Mouse (Mus musculus) left cerebral cortex, adult 18-20 months (tissue): ENCODE data around the gene Aspdh. TPM values are rescaled to one million over a fixed set of nuclear protein-coding genes. Genes with fewer than 3 reads are reported as not detected.
A peak's percentile ranks its signal among the peaks of the same experiment; 100 is the strongest.

Experiments used
- DNase-seq, 2 experiments: peaks; one replicate each; pipeline ENCODE4 v3.0.0; 2021 to 2022; ENCODE audit warnings: low spot score in 2 of 2, mixed read lengths in 1 of 2
- total RNA-seq, 2 experiments: library from RNA; stranded (reverse); gene quantifications; 2 replicates each; pipeline ENCODE4 v1.2.3; 2021

The Aspdh gene
- total RNA-seq, 2 experiments from 2014 or later, result 5.0 to 5.6 TPM

GRCm38 (mm10) chr7:44471880-44472557, 6.8 kb downstream of the Aspdh start:
- no peak for DNase-seq

DNA sequence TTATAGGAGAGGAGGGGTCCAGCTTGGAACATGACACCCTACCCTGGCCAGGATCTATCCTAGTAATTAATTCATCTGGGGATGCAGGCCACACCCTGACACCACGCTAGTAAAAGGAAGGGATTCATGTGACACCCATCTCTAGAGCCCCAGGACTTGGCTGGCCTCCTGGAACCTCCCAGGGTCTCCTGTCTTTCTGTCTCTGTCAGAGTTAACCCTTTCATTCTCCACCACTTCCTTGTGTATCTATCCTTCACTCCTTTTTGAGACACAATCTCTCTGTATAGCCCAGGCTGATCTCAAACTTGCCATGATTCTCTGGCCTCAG, 7.3 kb downstream of the Aspdh start:
- no peak for DNase-seq

- DNase-seq, result no peak
Measured at GRCm38 (mm10) chr7:44472961-44473646, 7.9 kb downstream of the Aspdh start.

GRCm38 (mm10) chr7:44474419-44474818, 9.2 kb downstream of the Aspdh start:
- DNase-seq, result peak in 1 of 2 experiments; percentile 65

DNA sequence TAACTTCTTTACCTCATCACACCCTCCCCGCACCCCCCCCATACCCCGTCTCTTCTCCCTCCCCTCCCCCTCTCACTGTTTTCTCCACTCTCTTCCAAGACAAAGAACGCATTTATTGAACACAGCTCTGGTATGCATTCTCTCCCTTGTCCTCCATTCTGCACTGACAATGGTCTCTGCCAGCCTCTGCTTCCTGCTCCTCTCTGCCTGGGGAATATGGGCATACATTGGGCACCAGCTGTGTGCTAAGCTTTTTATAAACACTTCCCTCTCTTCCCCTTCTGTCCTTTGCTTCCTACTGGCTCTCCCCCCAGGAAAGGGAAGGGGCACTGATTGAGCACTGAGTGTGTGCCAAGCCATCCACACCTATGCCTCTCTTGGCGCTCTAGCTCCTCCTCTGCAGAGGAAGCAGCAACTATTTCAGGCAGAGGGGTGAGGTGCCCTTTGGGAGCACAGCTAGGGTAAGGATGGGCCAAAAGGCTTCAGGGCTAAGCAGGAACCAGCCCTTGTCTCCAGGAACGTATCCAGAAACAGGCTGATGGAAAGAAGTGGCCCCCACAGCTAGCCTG, 9.9 kb downstream of the Aspdh start:
- DNase-seq, result no peak

GRCm38 (mm10) chr7:44482836-44483435, 17.7 kb downstream of the Aspdh start:
- DNase-seq, result no peak

DNA sequence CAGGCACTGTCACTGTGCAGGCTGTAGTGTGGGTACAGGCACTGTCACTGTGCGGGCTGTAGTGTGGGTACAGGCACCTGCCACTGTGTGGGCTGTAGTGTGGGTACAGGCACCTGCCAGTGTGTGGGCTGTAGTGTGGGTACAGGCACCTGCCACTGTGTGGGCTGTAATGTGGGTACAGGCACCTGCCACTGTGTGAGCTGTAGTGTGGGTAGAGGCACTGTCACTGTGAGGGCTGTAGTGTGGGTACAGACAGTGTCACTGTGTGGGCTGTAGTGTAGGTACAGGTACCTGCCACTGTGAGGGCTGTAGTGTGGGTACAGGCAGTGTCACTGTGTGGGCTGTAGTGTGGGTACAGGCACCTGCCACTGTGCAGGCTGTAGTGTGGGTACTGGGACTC, 18.9 kb downstream of the Aspdh start:
- no peak for DNase-seq

DNA sequence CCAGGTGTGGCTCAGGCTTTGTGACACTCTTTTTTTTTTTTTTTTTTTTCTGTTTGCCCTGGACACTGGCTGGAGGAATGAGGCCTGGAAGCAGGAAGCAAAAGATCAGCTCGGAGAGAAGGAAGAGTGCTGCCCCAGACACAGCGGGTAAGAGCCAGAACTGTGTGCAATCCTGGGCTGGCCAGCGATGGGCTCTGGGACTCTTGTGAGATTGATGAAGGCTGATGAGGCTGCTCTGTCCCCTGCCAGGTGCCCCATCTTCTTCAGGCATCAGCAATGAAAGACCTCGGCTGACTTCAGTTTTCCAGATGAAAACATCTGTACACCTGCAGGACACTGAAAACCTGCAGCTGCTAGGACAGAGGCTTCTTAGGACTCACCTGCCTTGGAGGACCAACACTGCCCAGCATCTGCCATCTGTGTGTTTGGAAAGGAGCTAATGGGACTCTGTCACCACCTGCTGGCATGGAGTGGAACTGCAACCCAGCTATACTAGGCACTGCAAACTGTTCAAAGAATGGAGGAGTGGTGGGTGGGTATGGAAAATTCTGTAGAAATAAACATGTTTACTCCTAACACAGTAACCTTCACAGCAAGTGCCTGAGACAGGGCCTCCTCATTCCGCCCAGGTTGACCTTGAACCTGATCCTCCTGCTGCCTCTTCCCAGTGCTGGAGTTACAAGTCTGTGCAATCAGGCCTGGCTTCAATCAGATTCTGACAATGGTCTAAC, 19.8 kb downstream of the Aspdh start:
- peak; percentile 80 to 84 for DNase-seq

GRCm38 (mm10) chr7:44485572-44486195, 20.5 kb downstream of the Aspdh start:
- no peak for DNase-seq

DNA sequence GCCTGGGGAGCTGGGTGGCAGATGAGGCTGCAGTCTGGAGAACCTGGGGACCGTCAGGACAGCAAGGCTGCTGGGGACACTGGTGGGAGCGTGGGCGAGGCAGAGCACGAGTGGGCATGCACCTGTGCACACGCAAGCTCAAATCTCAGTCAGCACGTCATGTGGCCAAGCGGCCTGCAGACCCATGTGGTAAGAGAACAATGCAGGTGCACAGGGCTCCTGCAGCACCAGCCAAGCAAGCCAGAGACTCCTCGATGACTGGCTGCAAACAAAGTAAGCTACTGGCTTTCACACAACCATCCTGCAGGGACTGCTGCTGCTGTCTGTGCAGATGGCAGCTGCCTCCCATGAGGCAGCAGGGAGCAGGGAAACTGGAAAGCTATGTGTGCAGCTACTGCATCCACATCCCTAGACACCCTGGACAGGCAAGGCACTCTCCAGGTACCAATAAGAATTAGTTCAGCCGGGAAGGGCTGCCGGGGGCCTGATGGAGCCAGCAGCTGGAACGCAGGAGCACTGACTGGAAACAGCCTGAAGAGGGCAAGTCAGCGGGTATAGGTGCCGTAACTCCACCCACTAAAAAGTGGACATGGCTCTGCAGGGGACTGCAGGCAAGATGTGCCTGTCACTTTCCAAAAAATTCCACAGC, 21.9 kb downstream of the Aspdh start:
- DNase-seq, result no peak

DNA sequence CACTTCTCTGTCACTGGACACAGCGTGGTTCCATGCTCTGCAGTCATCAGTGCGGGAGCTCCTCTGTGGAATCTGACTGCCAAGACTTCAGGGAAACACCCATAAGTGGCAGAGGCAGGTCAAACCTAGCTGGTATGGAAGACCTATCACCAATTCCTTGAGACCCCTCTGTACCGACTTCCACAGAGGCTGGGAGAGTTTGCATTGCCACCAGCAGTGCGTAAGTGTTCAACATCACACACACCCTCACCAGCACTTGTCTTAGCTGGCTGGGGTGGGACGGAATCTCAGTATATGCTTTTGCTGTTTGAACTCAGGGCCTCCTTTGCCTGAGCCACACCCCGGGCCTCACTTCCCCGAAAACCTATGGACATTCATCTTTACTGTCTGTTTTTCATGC, 22.7 kb downstream of the Aspdh start:
- DNase-seq, result no peak

DNA sequence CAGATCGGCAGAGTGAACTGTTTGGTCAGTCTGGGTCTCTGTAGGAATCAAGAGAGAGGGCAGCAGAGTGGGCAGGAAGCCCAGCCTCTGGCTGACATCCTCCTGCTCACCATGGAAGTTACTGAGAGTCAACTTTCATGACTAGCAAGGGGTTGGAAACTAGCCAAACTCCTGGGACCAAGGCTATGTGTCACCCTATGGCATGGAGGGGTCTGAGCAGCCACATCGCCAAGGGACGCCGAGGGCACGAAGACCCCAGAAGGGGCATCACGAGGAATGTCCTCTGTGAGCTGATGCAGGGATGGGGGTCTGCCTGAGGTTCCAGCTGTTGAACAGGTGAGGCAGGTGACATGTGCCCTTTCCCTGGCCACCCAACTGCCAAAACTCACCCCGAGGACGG, 23.4 kb downstream of the Aspdh start:
- DNase-seq, result no peak

DNA sequence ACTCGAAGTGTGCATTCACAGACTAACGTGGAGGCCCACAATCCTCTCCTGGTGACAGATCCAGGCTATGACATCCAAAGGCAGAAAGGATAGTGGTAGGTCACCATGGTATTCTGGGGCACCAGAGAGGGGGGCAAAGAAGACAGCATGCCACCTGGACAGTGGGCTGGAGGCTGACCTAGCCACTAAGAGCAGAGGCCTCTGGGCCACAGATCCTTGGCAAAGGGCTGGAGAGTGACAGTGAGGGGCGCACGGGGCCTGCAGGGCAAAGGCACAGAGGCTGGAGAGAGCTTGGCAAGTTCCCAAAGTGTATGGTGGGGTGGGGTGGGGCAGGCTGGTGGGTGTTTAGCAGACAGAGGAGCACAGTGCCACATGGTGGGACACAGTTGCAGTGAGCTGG, 25.1 kb downstream of the Aspdh start:
- no peak for DNase-seq

- no peak for DNase-seq
Measured at GRCm38 (mm10) chr7:44491391-44491790, 26.2 kb downstream of the Aspdh start.

GRCm38 (mm10) chr7:44492166-44492826, 27.1 kb downstream of the Aspdh start:
- DNase-seq, result no peak

- DNase-seq, result no peak
Measured at GRCm38 (mm10) chr7:44494681-44495080, 29.5 kb downstream of the Aspdh start.

GRCm38 (mm10) chr7:44495086-44495485, 29.9 kb downstream of the Aspdh start:
- no peak for DNase-seq

DNA sequence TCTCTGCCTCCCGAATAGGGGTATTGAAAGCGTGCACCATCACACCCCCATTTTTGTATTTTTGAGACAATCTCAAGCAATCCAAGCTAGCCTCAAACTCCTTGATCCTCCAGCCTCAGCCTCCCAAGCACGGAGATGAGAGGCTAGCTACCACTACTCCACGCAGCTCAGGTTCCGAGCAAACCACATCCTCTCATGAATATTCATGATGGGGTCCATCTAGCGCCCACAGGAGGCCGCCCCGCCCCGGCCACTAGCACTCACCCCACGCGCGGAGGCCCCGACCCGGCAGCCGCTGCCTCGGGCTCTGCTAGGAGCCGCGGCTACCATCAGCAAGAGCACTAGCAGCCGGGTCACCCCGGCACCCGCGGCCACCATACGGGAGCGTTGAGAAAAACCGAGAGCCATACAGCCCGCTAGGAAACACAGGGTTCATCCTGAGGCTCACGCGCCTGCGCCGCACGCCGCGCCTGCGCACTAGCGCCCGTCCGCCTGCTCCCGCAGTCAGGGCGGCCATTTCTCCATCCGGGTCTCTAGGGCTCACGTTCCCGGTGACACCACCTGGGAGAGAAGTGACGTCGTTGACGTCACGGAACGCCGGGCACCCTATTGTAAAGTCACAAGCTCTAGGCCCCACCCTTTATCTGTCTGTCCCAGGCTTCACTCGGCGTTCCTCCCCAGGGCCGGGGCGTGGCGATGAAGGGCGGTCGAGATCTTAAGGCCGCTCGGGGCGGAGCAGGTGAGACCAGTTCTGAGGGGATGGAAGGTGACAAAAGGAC, 31.0 kb downstream of the Aspdh start, which contains the start of the genes Emc10 and Fam71e1:
Gene Emc10, minus strand, starts transcription at position 538 of the 779 bp plus-strand sequence.
Gene Fam71e1, plus strand, starts transcription at position 590 of the 779 bp plus-strand sequence.
- DNase-seq, result peak; percentile 99

GRCm38 (mm10) chr7:44496771-44497109, 31.5 kb downstream of the Aspdh start:
- DNase-seq, result no peak
